Mouse (Mus musculus) forebrain, postnatal 0 days (tissue): ENCODE results near the gene Sirt4. TPM values are rescaled to one million over a fixed set of nuclear protein-coding genes. Genes with fewer than 3 reads are reported as not detected.

ENCODE experiments used
- ATAC-seq: fragments of 200-750 bp; cut with Nextera tagmentation; 2 replicates; pipeline ENCODE4 v1.8.0; 2017; ENCODE audit warnings: mild to moderate bottlenecking, moderate library complexity
- DNase-seq: peaks from one replicate; pipeline ENCODE4 v3.0.0-alpha.2; 2015
- H3K27ac ChIP-seq: fragments of 300-500 bp; sonication (generic); 2 replicates; pipeline ENCODE4 v1.5.1; 2014; ENCODE audit warnings: low read depth, mild to moderate bottlenecking, antibody characterized with exemption, low read length, moderate library complexity, mixed read lengths
- H3K27me3 ChIP-seq: fragments of 300-500 bp; sonication (generic); 2 replicates; pipeline ENCODE4 v1.6.1; 2014; ENCODE audit warnings: mild to moderate bottlenecking, low read length, mixed read lengths; ENCODE audit not compliant: insufficient read depth
- H3K36me3 ChIP-seq: fragments of 300-500 bp; sonication (generic); 2 replicates; pipeline ENCODE4 v1.6.1; 2014; ENCODE audit warnings: mild to moderate bottlenecking, moderate library complexity; ENCODE audit not compliant: insufficient read depth
- H3K4me1 ChIP-seq: fragments of 300-500 bp; sonication (generic); 2 replicates; pipeline ENCODE4 v1.6.1; 2014; ENCODE audit warnings: antibody characterized with exemption; ENCODE audit not compliant: insufficient read depth
- H3K4me2 ChIP-seq: fragments of 300-500 bp; sonication (generic); 2 replicates; pipeline ENCODE4 v1.6.1; 2014; ENCODE audit warnings: low read depth, mild to moderate bottlenecking, moderate library complexity
- H3K4me3 ChIP-seq: fragments of 300-500 bp; sonication (generic); 2 replicates; pipeline ENCODE4 v1.5.1; 2014; ENCODE audit warnings: low read depth, low read length, mixed read lengths
- H3K9ac ChIP-seq: fragments of 300-500 bp; sonication (generic); 2 replicates; pipeline ENCODE4 v1.6.1; 2014; ENCODE audit warnings: mild to moderate bottlenecking
- H3K9me3 ChIP-seq: fragments of 300-500 bp; sonication (generic); 2 replicates; pipeline ENCODE4 v1.6.1; 2016; ENCODE audit warnings: low read length
- CTCF ChIP-seq: sonication (generic); IDR thresholded peaks from 2 replicates; pipeline ENCODE4 v1.5.1; 2016; ENCODE audit warnings: antibody characterized with exemption, control low read depth, low read depth
- WGBS: fragments of 180-500 bp; shearing (Covaris S2); extraction: QIAGEN DNeasy Blood & Tissue Kit; methylation state at CpG from one replicate; pipeline ENCODE4 v1.1.7; 2014; 5-methylcytosine and 5-hydroxymethylcytosine counted together
- polyA plus RNA-seq: library from polyadenylated mRNA; unstranded; fragments of >200 nt; fragmentation: Nextera tagmentation; extraction: Ambion mirVana; gene quantifications from 2 replicates; pipeline ENCODE4 v1.2.1, GENCODE M21; 2015
- total RNA-seq: library from RNA; depleted of rRNA; stranded (reverse); fragments of >200 nt; gene quantifications from 2 replicates; pipeline ENCODE4 v1.2.3, GENCODE M21; 2014; rRNA removed

The Sirt4 gene
- total RNA-seq (34.5 and 36.3 TPM in 2 replicates), polyA plus RNA-seq (18.3 and 18.8 TPM in 2 replicates)

GRCm38 (mm10) chr5:115483947-115484920 is at the start of gene Sirt4:
Gene Sirt4, minus strand, starts transcription at chr5:115484725.
- Histone ChIP-seq H3K27ac (peak within 1 kb of the TSS; percentile 79), H3K9ac (peak within 1 kb of the TSS; percentile 50), H3K4me1 (peaks cover 5% of the 10 kb centered on the region), H3K9me3 (no peaks in the 10 kb centered on the region), H3K36me3 (no peaks in the 10 kb centered on the region), H3K27me3 (no peaks in the 10 kb centered on the region), H3K4me2 (peak within 1 kb of the TSS; percentile 49), H3K4me3 (peak within 1 kb of the TSS; percentile 41)
- TF ChIP-seq CTCF = no peak
- ATAC-seq (peak; percentile 96), DNase-seq (peak; percentile 98)
- WGBS = 6% methylated on average over 30 of the region's 30 CpGs

- TF ChIP-seq CTCF = no peak
- no peaks in the 10 kb centered on the region for H3K9me3 ChIP-seq
- ATAC-seq = peak; percentile 79
- H3K27ac ChIP-seq = peak overlapping the region; percentile 9
- no peak overlapping the region for H3K4me2 ChIP-seq
- no peaks in the 10 kb centered on the region for H3K27me3 ChIP-seq
- no peaks in the 10 kb centered on the region for H3K4me1 ChIP-seq
- 41% methylated on average over 18 of the region's 18 CpGs for WGBS
- peak; percentile 63 for DNase-seq
- H3K36me3 ChIP-seq = no peaks in the 10 kb centered on the region
- no peak overlapping the region for H3K9ac ChIP-seq
- H3K4me3 ChIP-seq = no peak overlapping the region
Observed at GRCm38 (mm10) chr5:115531671-115532270, 47.2 kb upstream of the Sirt4 start.

GRCm38 (mm10) chr5:115530447-115530809 is 45.9 kb upstream of the Sirt4 start:
- Histone ChIP-seq H3K27ac (no peak overlapping the region), H3K27me3 (no peaks in the 10 kb centered on the region), H3K36me3 (no peaks in the 10 kb centered on the region), H3K9ac (no peak overlapping the region), H3K9me3 (no peaks in the 10 kb centered on the region), H3K4me3 (no peak overlapping the region), H3K4me1 (no peaks in the 10 kb centered on the region), H3K4me2 (no peak overlapping the region)
- DNase-seq (no peak), ATAC-seq (no peak)
- TF ChIP-seq CTCF = no peak
- 60% methylated on average over 8 of the region's 8 CpGs for WGBS

GRCm38 (mm10) chr5:115529742-115530446 is 45.4 kb upstream of the Sirt4 start:
- no peaks in the 10 kb centered on the region for H3K4me1 ChIP-seq
- no peak for ATAC-seq
- 61% methylated on average over 7 of the region's 7 CpGs for WGBS
- no peaks in the 10 kb centered on the region for H3K27me3 ChIP-seq
- H3K9ac ChIP-seq = no peak overlapping the region
- no peak overlapping the region for H3K4me2 ChIP-seq
- H3K27ac ChIP-seq = peak overlapping the region; percentile 3; the same call in 1 of the 2 replicates
- DNase-seq = no peak
- H3K36me3 ChIP-seq = no peaks in the 10 kb centered on the region
- H3K4me3 ChIP-seq = no peak overlapping the region
- no peak for TF ChIP-seq CTCF
- H3K9me3 ChIP-seq = no peaks in the 10 kb centered on the region

- no peak for ATAC-seq
- no peaks in the 10 kb centered on the region for H3K36me3 ChIP-seq
- WGBS = 79% methylated on average over 8 of the region's 8 CpGs
Observed at GRCm38 (mm10) chr5:115529364-115529741, 44.8 kb upstream of the Sirt4 start.

GRCm38 (mm10) chr5:115528128-115528527 is 43.6 kb upstream of the Sirt4 start:
- Histone ChIP-seq H3K4me3 (no peak overlapping the region), H3K27me3 (no peaks in the 10 kb centered on the region), H3K36me3 (no peaks in the 10 kb centered on the region), H3K4me2 (no peak overlapping the region), H3K27ac (no peak overlapping the region), H3K9ac (no peak overlapping the region), H3K9me3 (no peaks in the 10 kb centered on the region), H3K4me1 (no peaks in the 10 kb centered on the region)
- 86% methylated on average over 5 of the region's 5 CpGs for WGBS
- ATAC-seq (no peak), DNase-seq (no peak)
- no peak for TF ChIP-seq CTCF

More at GRCm38 (mm10) chr5:115529364-115529741, 44.8 kb upstream of the Sirt4 start:
- TF ChIP-seq CTCF = no peak
- Histone ChIP-seq H3K27ac (0 out of 2 replicates have a peak overlapping the region, but pooled peaks have one; percentile 3), H3K27me3 (no peaks in the 10 kb centered on the region), H3K4me1 (no peaks in the 10 kb centered on the region), H3K4me3 (no peak overlapping the region), H3K9me3 (no peaks in the 10 kb centered on the region), H3K4me2 (no peak overlapping the region), H3K9ac (no peak overlapping the region)
- no peak for DNase-seq
